8 mouse cellular contexts compared by ENCODE assay signal in genomic region chr1:165035618-165036017, GRCm38 (mm10).
DNase-seq lines count a peak whose midpoint lies in the region; ATAC-seq lines count a peak whose summit lies in the region.

No protein-coding gene starts in this region.

- no peak overlapping the region for H3K9ac ChIP-seq in embryonic facial prominence, embryonic 14.5 days (ENCODE audit: low read depth, low read length)

- DNase-seq in embryonic facial prominence, embryonic 14.5 days (ENCODE audit: low spot score), result peak; percentile 56
- DNase-seq in embryonic facial prominence, embryonic 10.5 days (ENCODE audit: low spot score), result no peak
- DNase-seq in retina, embryonic 14.5 days (ENCODE audit: low spot score), result peak; percentile 17
- no peak for DNase-seq in retina, postnatal 1 day
- peak; percentile 45 to 72 for DNase-seq in frontal cortex, postnatal 36 days (ENCODE audit: low spot score in 2 of 2)
- DNase-seq in left cerebral cortex, adult 18-20 months (ENCODE audit: low spot score in 2 of 2), result peak; percentile 69 to 71
- DNase-seq in right cerebral cortex, postnatal 4 days, result peak; percentile 33
- DNase-seq in urinary bladder, postnatal 25 days (ENCODE audit: low spot score), result no peak

- H3K4me3 ChIP-seq in embryonic facial prominence, embryonic 14.5 days (ENCODE audit: low read depth, low read length), result no peak overlapping the region
- no peak overlapping the region for H3K4me3 ChIP-seq in embryonic facial prominence, embryonic 10.5 days

- no peaks in the 10 kb centered on the region for H3K4me1 ChIP-seq in embryonic facial prominence, embryonic 14.5 days (ENCODE audit: control insufficient read depth, insufficient read depth, low read length)
- no peaks in the 10 kb centered on the region for H3K4me1 ChIP-seq in embryonic facial prominence, embryonic 10.5 days

- H3K27ac ChIP-seq in embryonic facial prominence, embryonic 14.5 days (replicated peaks; ENCODE audit: low read depth, low read length), result no peak overlapping the region
- H3K27ac ChIP-seq in embryonic facial prominence, embryonic 10.5 days (replicated peaks), result no peak overlapping the region

- no peak overlapping the region for H3K4me2 ChIP-seq in embryonic facial prominence, embryonic 14.5 days (ENCODE audit: low read depth, low read length)

- 0 out of 2 replicates have a peak, but pooled peaks have one; percentile 26 for ATAC-seq in embryonic facial prominence, embryonic 14.5 days (ENCODE audit: low read depth)

- H3K36me3 ChIP-seq in embryonic facial prominence, embryonic 14.5 days (ENCODE audit: control insufficient read depth, insufficient read depth, low read length), result no peaks in the 10 kb centered on the region
- H3K36me3 ChIP-seq in embryonic facial prominence, embryonic 10.5 days (replicated peaks), result no peaks in the 10 kb centered on the region

- WGBS in embryonic facial prominence, embryonic 14.5 days, result 100% methylated on average over 1 of the region's 1 CpGs
- WGBS in embryonic facial prominence, embryonic 10.5 days, result 87% methylated on average over 1 of the region's 1 CpGs

- no peaks in the 10 kb centered on the region for H3K27me3 ChIP-seq in embryonic facial prominence, embryonic 14.5 days (replicated peaks; ENCODE audit: control insufficient read depth, insufficient read depth, low read length)
- H3K27me3 ChIP-seq in embryonic facial prominence, embryonic 10.5 days (replicated peaks; ENCODE audit: low read depth, poor library complexity, severe bottlenecking), result no peaks in the 10 kb centered on the region

- no peaks in the 10 kb centered on the region for H3K9me3 ChIP-seq in embryonic facial prominence, embryonic 14.5 days (ENCODE audit: control insufficient read depth, low read length)
- no peaks in the 10 kb centered on the region for H3K9me3 ChIP-seq in embryonic facial prominence, embryonic 10.5 days

Comparison
In these comparisons a context has a peak if more than half of its experiments do, and no peak if none do; other contexts are left out.
1. DNase-seq: peak in embryonic facial prominence, embryonic 14.5 days (single experiment), retina, embryonic 14.5 days (single experiment), frontal cortex, postnatal 36 days (2 of 2), left cerebral cortex, adult 18-20 months (2 of 2) and right cerebral cortex, postnatal 4 days (single experiment); none in embryonic facial prominence, embryonic 10.5 days (single experiment), retina, postnatal 1 day (single experiment) and urinary bladder, postnatal 25 days (single experiment).